Mouse (Mus musculus) midbrain, embryonic 16.5 days (tissue): ENCODE measurements around the gene Prkcq. TPM values are rescaled to one million over a fixed set of nuclear protein-coding genes. Genes with fewer than 3 reads are reported as not detected.
A peak's percentile ranks its signal among the peaks of the same experiment; 100 is the strongest.
"Not testable (repeated sequence)": the region's sequence is repeated elsewhere in the genome, so short reads cannot be mapped to it uniquely, and the experiment has no call there.

ENCODE experiments used
- ATAC-seq: fragments of 200-750 bp; cut with Nextera tagmentation; 2 replicates; pipeline ENCODE4 v1.8.0; 2017; ENCODE audit warnings: moderate TSS enrichment
- H3K27ac ChIP-seq: fragments of 300-500 bp; sonication (generic); 2 replicates; pipeline ENCODE4 v1.5.1; 2014; ENCODE audit warnings: mild to moderate bottlenecking, low read length, mixed read lengths
- H3K27me3 ChIP-seq: fragments of 300-500 bp; sonication (generic); 2 replicates; pipeline ENCODE4 v1.6.1; 2014; ENCODE audit warnings: low read depth, low read length, mixed read lengths; ENCODE audit not compliant: control insufficient read depth, insufficient read depth
- H3K36me3 ChIP-seq: fragments of 300-500 bp; sonication (generic); 2 replicates; pipeline ENCODE4 v1.6.1; 2014; ENCODE audit warnings: mild to moderate bottlenecking, low read length, moderate library complexity, mixed read lengths; ENCODE audit not compliant: control insufficient read depth, insufficient read depth
- H3K4me1 ChIP-seq: fragments of 300-500 bp; sonication (generic); 2 replicates; pipeline ENCODE4 v1.6.1; 2014; ENCODE audit warnings: mild to moderate bottlenecking, low read length, mixed read lengths; ENCODE audit not compliant: control insufficient read depth, insufficient read depth
- H3K4me2 ChIP-seq: fragments of 300-500 bp; sonication (generic); 2 replicates; pipeline ENCODE4 v1.6.1; 2014; ENCODE audit warnings: mild to moderate bottlenecking, low read length, mixed read lengths
- H3K4me3 ChIP-seq: fragments of 300-500 bp; sonication (generic); 2 replicates; pipeline ENCODE4 v1.5.1; 2014; ENCODE audit warnings: low read depth, mild to moderate bottlenecking, low read length, moderate library complexity, mixed read lengths
- H3K9ac ChIP-seq: fragments of 300-500 bp; sonication (generic); 2 replicates; pipeline ENCODE4 v1.6.1; 2014; ENCODE audit warnings: low read depth, low read length, mixed read lengths
- H3K9me3 ChIP-seq: fragments of 300-500 bp; sonication (generic); replicated peaks from 2 replicates; pipeline ENCODE4 v1.6.1; 2014; ENCODE audit warnings: mild to moderate bottlenecking, low read length, mixed read lengths; ENCODE audit not compliant: control insufficient read depth, poor library complexity, severe bottlenecking
- WGBS: fragments of 180-500 bp; shearing (Covaris S2); extraction: QIAGEN DNeasy Blood & Tissue Kit; methylation state at CpG from one replicate; pipeline ENCODE4 v1.1.7; 2014; 5-methylcytosine and 5-hydroxymethylcytosine counted together
- polyA plus RNA-seq: library from polyadenylated mRNA; unstranded; fragments of >200 nt; fragmentation: Nextera tagmentation; extraction: Ambion mirVana; gene quantifications from 2 replicates; pipeline ENCODE4 v1.2.1, GENCODE M21; 2015

The Prkcq gene
- polyA plus RNA-seq, 1 experiment from 2014 or later = 7.8 TPM

DNA sequence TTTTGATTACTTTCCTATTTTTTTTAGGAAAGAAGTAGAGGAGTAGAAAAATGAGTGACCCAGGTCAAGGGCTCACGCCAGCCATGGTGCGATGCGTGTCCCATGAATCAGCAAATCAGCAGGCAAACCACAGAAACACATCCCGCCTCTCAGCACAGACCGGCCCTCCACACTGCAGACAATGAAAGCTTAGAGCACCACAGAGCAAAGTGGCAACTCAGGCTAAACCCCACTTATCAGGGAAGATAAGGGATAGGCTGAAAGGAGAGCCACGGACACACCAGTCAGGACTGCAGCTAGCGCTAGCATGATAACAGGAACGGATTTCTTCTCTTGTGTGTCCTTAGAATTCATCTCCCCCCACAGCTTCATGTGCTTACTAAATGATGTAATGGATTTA is 164.4 kb downstream of the Prkcq start:
- Histone ChIP-seq H3K9ac (no peak overlapping the region), H3K36me3 (no peaks in the 10 kb centered on the region), H3K9me3 (no peaks in the 10 kb centered on the region), H3K4me1 (no peaks in the 10 kb centered on the region), H3K27ac (no peak overlapping the region), H3K4me3 (no peak overlapping the region), H3K4me2 (no peak overlapping the region), H3K27me3 (no peaks in the 10 kb centered on the region)
- ATAC-seq = 0 out of 2 replicates have a peak, but pooled peaks have one; percentile 15
- WGBS = 54% methylated on average over 8 of the region's 8 CpGs

DNA sequence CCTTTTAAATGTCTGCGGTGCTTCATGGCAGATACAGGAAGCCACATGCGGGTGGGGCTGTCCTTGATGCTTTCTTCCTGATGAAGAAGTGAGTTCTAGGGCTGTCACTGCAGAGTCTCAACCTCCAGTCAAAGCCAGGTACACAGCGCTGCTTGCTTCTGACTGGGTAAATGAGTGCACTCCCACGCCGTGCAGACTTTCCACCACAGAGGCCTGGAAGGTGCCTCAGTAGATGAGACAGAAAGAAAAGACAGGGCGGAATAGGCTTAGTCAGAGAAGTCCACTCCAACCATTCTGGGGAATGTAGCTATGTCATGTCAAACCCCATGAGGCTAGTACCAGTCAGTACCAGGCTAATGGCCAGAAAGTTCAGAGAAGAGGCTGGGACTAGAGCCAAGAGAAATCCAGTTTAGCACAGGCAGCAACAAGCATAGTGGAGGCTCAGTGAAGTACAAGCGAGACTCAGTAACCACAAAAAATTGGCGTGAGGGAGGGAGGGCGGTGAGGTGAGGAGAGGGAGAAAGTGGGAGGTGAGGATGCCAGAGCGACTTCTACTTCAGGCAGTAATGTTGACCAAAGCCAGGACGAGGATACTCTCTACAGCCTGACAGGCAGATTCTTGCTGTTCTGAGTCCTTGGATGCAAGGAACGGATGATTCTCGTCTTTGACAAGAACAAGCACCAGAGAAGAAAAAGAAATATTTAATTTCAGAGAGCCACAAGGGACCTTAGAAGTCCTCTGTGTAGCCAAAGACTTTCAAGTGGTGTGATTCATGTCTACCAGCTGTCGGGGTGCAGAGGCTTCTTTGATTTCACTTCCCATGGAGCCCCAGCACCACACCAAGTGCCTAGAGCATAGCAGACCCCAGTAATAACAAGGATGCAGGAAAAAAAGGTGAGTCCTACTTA is 167.3 kb downstream of the Prkcq start:
- H3K9me3 ChIP-seq = no peaks in the 10 kb centered on the region
- ATAC-seq = 0 out of 2 replicates have a peak, but pooled peaks have one; percentile 39
- 83% methylated on average over 14 of the region's 14 CpGs for WGBS

DNA sequence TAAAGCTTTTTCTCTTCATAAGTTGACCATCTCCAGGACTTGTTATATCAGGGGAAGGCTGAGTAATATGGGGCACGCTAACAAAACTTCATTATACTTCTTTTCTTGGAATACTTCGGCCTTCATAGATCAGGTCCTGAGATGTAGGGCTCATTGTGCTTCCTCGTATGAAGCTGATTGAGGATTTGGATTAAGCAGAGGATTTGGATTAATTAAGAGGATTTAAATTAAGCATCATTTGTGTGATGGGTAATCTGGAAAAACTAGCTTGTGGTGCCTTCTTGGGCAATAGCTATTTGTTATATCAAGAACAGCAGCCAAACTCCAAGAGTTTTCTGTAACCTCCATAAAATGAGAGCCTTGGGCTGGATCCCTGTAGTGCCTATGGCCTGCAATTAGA is 172.8 kb downstream of the Prkcq start:
- 76% methylated on average over 3 of the region's 3 CpGs for WGBS
- H3K4me1 ChIP-seq = no peaks in the 10 kb centered on the region

More for the DNA sequence above, 167.3 kb downstream of the Prkcq start:
- Histone ChIP-seq H3K27ac (no peak overlapping the region), H3K4me2 (no peak overlapping the region), H3K9ac (no peak overlapping the region), H3K36me3 (no peaks in the 10 kb centered on the region), H3K4me1 (no peaks in the 10 kb centered on the region), H3K4me3 (no peak overlapping the region), H3K27me3 (no peaks in the 10 kb centered on the region)

DNA sequence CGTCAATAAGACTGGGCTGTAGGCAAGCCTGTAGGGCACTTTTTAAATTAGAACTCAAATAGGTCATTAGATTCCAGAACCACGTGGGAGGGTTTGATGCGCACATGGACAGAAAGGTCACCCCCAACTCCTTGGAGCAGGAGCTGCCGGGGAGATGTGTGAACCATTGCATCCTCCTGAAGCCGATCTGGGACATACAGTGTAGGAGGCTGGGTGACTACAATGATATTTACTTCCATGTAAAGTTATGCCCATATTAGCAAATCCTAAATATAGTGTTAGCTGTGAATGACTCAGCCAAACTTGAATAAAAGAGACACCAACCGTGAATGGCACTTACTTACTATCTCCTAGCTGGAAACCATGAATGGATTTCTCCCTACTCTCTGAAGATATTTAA is 174.5 kb downstream of the Prkcq start:
- H3K4me3 ChIP-seq, H3K4me2 ChIP-seq, ATAC-seq, H3K36me3 ChIP-seq, H3K9me3 ChIP-seq, H3K9ac ChIP-seq, H3K4me1 ChIP-seq, H3K27me3 ChIP-seq, H3K27ac ChIP-seq: not testable (repeated sequence)
- WGBS = 91% methylated on average over 6 of the region's 6 CpGs

More for the DNA sequence above, 172.8 kb downstream of the Prkcq start:
- Histone ChIP-seq H3K36me3 (no peaks in the 10 kb centered on the region), H3K9me3 (no peaks in the 10 kb centered on the region), H3K27ac (no peak overlapping the region), H3K4me2 (no peak overlapping the region), H3K4me3 (no peak overlapping the region), H3K27me3 (no peaks in the 10 kb centered on the region), H3K9ac (no peak overlapping the region)
- ATAC-seq = no peak

DNA sequence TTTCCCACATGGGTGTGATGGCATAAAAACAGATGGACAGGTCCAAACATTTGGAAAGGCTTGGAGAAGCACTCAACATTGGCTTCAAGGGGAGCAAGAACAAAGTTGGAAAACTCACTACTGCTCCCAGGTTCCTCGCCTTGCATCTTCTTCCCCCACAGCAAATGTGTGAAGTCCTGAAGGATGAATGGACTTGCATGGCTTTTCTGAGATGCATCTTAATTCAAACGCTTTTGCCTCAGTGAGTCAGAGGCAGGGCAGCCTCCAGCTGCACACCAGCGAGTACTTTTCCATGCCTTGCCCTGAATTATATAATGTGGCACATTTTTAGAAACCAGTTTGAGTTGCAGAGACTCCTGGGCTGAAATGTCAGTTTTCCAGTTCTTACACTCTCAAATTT is 175.9 kb downstream of the Prkcq start:
- H3K36me3 ChIP-seq = no peaks in the 10 kb centered on the region
- no peak for ATAC-seq
- no peaks in the 10 kb centered on the region for H3K4me1 ChIP-seq
- H3K27me3 ChIP-seq = no peaks in the 10 kb centered on the region
- H3K9ac ChIP-seq = no peak overlapping the region
- no peaks in the 10 kb centered on the region for H3K9me3 ChIP-seq
- H3K4me3 ChIP-seq = no peak overlapping the region
- no peak overlapping the region for H3K4me2 ChIP-seq
- no peak overlapping the region for H3K27ac ChIP-seq
- 84% methylated on average over 3 of the region's 3 CpGs for WGBS
